Mouse (Mus musculus): ENCODE results near the gene Fgfr2. TPM values are rescaled to one million over a fixed set of nuclear protein-coding genes. Genes with fewer than 3 reads are reported as not detected.

Gene Fgfr2
- polyA plus RNA-seq, 1 experiment from 2014 or later = 86.9 TPM

- DNase-seq (ENCODE audit: low spot score) (peak; percentile 78), ATAC-seq (ENCODE audit: insufficient read depth, low FRiP score, low TSS enrichment) (peak; percentile 53)
- no peak overlapping the region for H3K4me3 ChIP-seq (ENCODE audit: low read depth, low read length)
- H3K4me2 ChIP-seq (ENCODE audit: low read depth) = no peak overlapping the region
- peaks cover 15% of the 10 kb centered on the region for H3K36me3 ChIP-seq (ENCODE audit: control insufficient read depth, insufficient read depth, low read length)
- H3K27me3 ChIP-seq (ENCODE audit: control insufficient read depth, insufficient read depth, low read length) = no peaks in the 10 kb centered on the region
- H3K27ac ChIP-seq (ENCODE audit: low read depth, low read length) = 0 out of 2 replicates have a peak overlapping the region, but pooled peaks have one; percentile 8
- no peaks in the 10 kb centered on the region for H3K4me1 ChIP-seq (ENCODE audit: control insufficient read depth, insufficient read depth, low read length)
- H3K9me3 ChIP-seq (ENCODE audit: control insufficient read depth, low read length) = no peaks in the 10 kb centered on the region; the same call in 1 of the 2 replicates
- H3K9ac ChIP-seq (ENCODE audit: low read length) = no peak overlapping the region
- 43% methylated on average over 17 of the region's 17 CpGs for WGBS
These were observed 2360.9 kb downstream of the Fgfr2 start for GRCm38 (mm10) chr7:130762071-130762897.

GRCm38 (mm10) chr7:130757326-130757865, 2365.8 kb downstream of the Fgfr2 start:
- no peak overlapping the region for H3K9ac ChIP-seq (ENCODE audit: low read length)
- no peaks in the 10 kb centered on the region for H3K4me1 ChIP-seq (ENCODE audit: control insufficient read depth, insufficient read depth, low read length)
- DNase-seq (ENCODE audit: low spot score) = no peak
- H3K27ac ChIP-seq (ENCODE audit: low read depth, low read length) = no peak overlapping the region
- no peak overlapping the region for H3K4me3 ChIP-seq (ENCODE audit: low read depth, low read length)
- H3K4me2 ChIP-seq (ENCODE audit: low read depth) = no peak overlapping the region
- no peaks in the 10 kb centered on the region for H3K27me3 ChIP-seq (ENCODE audit: control insufficient read depth, insufficient read depth, low read length)
- no peaks in the 10 kb centered on the region for H3K9me3 ChIP-seq (ENCODE audit: control insufficient read depth, low read length)
- ATAC-seq (ENCODE audit: insufficient read depth, low FRiP score, low TSS enrichment) = no peak
- 87% methylated on average over 11 of the region's 11 CpGs for WGBS
- peaks cover 8% of the 10 kb centered on the region; the same call in 1 of the 2 replicates for H3K36me3 ChIP-seq (ENCODE audit: control insufficient read depth, insufficient read depth, low read length)

GRCm38 (mm10) chr7:130756343-130756835, 2366.8 kb downstream of the Fgfr2 start:
- ATAC-seq (ENCODE audit: insufficient read depth, low FRiP score, low TSS enrichment) (no peak), DNase-seq (ENCODE audit: low spot score) (no peak)
- Histone ChIP-seq H3K9ac (ENCODE audit: low read length) (no peak overlapping the region), H3K4me3 (ENCODE audit: low read depth, low read length) (no peak overlapping the region), H3K36me3 (ENCODE audit: control insufficient read depth, insufficient read depth, low read length) (peaks cover 8% of the 10 kb centered on the region), H3K4me2 (ENCODE audit: low read depth) (no peak overlapping the region), H3K4me1 (ENCODE audit: control insufficient read depth, insufficient read depth, low read length) (no peaks in the 10 kb centered on the region), H3K9me3 (ENCODE audit: control insufficient read depth, low read length) (no peaks in the 10 kb centered on the region), H3K27ac (ENCODE audit: low read depth, low read length) (no peak overlapping the region), H3K27me3 (ENCODE audit: control insufficient read depth, insufficient read depth, low read length) (no peaks in the 10 kb centered on the region)
- WGBS = 86% methylated on average over 7 of the region's 7 CpGs

GRCm38 (mm10) chr7:130754790-130755189, 2368.4 kb downstream of the Fgfr2 start:
- no peaks in the 10 kb centered on the region for H3K9me3 ChIP-seq (ENCODE audit: control insufficient read depth, low read length)
- H3K4me3 ChIP-seq (ENCODE audit: low read depth, low read length) = no peak overlapping the region
- H3K4me1 ChIP-seq (ENCODE audit: control insufficient read depth, insufficient read depth, low read length) = peaks cover 10% of the 10 kb centered on the region
- no peak overlapping the region for H3K9ac ChIP-seq (ENCODE audit: low read length)
- no peak for ATAC-seq (ENCODE audit: insufficient read depth, low FRiP score, low TSS enrichment)
- peaks cover 6% of the 10 kb centered on the region for H3K36me3 ChIP-seq (ENCODE audit: control insufficient read depth, insufficient read depth, low read length)
- 95% methylated on average over 2 of the region's 2 CpGs for WGBS
- H3K27ac ChIP-seq (ENCODE audit: low read depth, low read length) = peak overlapping the region; percentile 3; the same call in 1 of the 2 replicates
- peak; percentile 50 for DNase-seq (ENCODE audit: low spot score)
- H3K27me3 ChIP-seq (ENCODE audit: control insufficient read depth, insufficient read depth, low read length) = no peaks in the 10 kb centered on the region
- no peak overlapping the region for H3K4me2 ChIP-seq (ENCODE audit: low read depth)

- H3K27ac ChIP-seq (ENCODE audit: low read depth, low read length) = peak overlapping the region; percentile 94
- ATAC-seq (ENCODE audit: insufficient read depth, low FRiP score, low TSS enrichment) = no peak
- no peaks in the 10 kb centered on the region for H3K9me3 ChIP-seq (ENCODE audit: control insufficient read depth, low read length)
- H3K9ac ChIP-seq (ENCODE audit: low read length) = no peak overlapping the region
- H3K36me3 ChIP-seq (ENCODE audit: control insufficient read depth, insufficient read depth, low read length) = peaks cover 2% of the 10 kb centered on the region; the same call in 1 of the 2 replicates
- peak; percentile 21 for DNase-seq (ENCODE audit: low spot score)
- H3K4me3 ChIP-seq (ENCODE audit: low read depth, low read length) = no peak overlapping the region
- 54% methylated on average over 9 of the region's 9 CpGs for WGBS
- peaks cover 17% of the 10 kb centered on the region for H3K4me1 ChIP-seq (ENCODE audit: control insufficient read depth, insufficient read depth, low read length)
- no peak overlapping the region for H3K4me2 ChIP-seq (ENCODE audit: low read depth)
- no peaks in the 10 kb centered on the region for H3K27me3 ChIP-seq (ENCODE audit: control insufficient read depth, insufficient read depth, low read length)
These were observed 2371.5 kb downstream of the Fgfr2 start for GRCm38 (mm10) chr7:130751678-130752077.

- no peaks in the 10 kb centered on the region for H3K27me3 ChIP-seq (ENCODE audit: control insufficient read depth, insufficient read depth, low read length)
- peak overlapping the region; percentile 29 for H3K9ac ChIP-seq (ENCODE audit: low read length)
- H3K9me3 ChIP-seq (ENCODE audit: control insufficient read depth, low read length) = no peaks in the 10 kb centered on the region
- peaks cover 3% of the 10 kb centered on the region for H3K36me3 ChIP-seq (ENCODE audit: control insufficient read depth, insufficient read depth, low read length)
- peak overlapping the region; percentile 94 for H3K27ac ChIP-seq (ENCODE audit: low read depth, low read length)
- no peak overlapping the region for H3K4me3 ChIP-seq (ENCODE audit: low read depth, low read length)
- DNase-seq (ENCODE audit: low spot score) (peak; percentile 86), ATAC-seq (ENCODE audit: insufficient read depth, low FRiP score, low TSS enrichment) (peak; percentile 86)
- H3K4me2 ChIP-seq (ENCODE audit: low read depth) = no peak overlapping the region
- 37% methylated on average over 17 of the region's 17 CpGs for WGBS
- peaks cover 17% of the 10 kb centered on the region for H3K4me1 ChIP-seq (ENCODE audit: control insufficient read depth, insufficient read depth, low read length)
These were observed 2372.2 kb downstream of the Fgfr2 start for GRCm38 (mm10) chr7:130750752-130751490.

- 92% methylated on average over 4 of the region's 4 CpGs for WGBS
- ATAC-seq (ENCODE audit: insufficient read depth, low FRiP score, low TSS enrichment) (no peak), DNase-seq (ENCODE audit: low spot score) (no peak)
- H3K4me3 ChIP-seq (ENCODE audit: low read depth, low read length) = no peak overlapping the region
- H3K4me2 ChIP-seq (ENCODE audit: low read depth) = no peak overlapping the region
- peaks cover 8% of the 10 kb centered on the region for H3K36me3 ChIP-seq (ENCODE audit: control insufficient read depth, insufficient read depth, low read length)
- peak overlapping the region; percentile 34; the same call in 1 of the 2 replicates for H3K27ac ChIP-seq (ENCODE audit: low read depth, low read length)
- H3K9me3 ChIP-seq (ENCODE audit: control insufficient read depth, low read length) = no peaks in the 10 kb centered on the region
- H3K9ac ChIP-seq (ENCODE audit: low read length) = no peak overlapping the region
- H3K4me1 ChIP-seq (ENCODE audit: control insufficient read depth, insufficient read depth, low read length) = peaks cover 17% of the 10 kb centered on the region
- H3K27me3 ChIP-seq (ENCODE audit: control insufficient read depth, insufficient read depth, low read length) = no peaks in the 10 kb centered on the region
These were observed 2374.0 kb downstream of the Fgfr2 start for GRCm38 (mm10) chr7:130749165-130749564.

GRCm38 (mm10) chr7:130743239-130744025, 2379.7 kb downstream of the Fgfr2 start:
- Histone ChIP-seq H3K9ac (ENCODE audit: low read length) (no peak overlapping the region), H3K9me3 (ENCODE audit: control insufficient read depth, low read length) (no peaks in the 10 kb centered on the region), H3K27ac (ENCODE audit: low read depth, low read length) (no peak overlapping the region), H3K4me2 (ENCODE audit: low read depth) (no peak overlapping the region), H3K27me3 (ENCODE audit: control insufficient read depth, insufficient read depth, low read length) (no peaks in the 10 kb centered on the region), H3K4me3 (ENCODE audit: low read depth, low read length) (no peak overlapping the region), H3K36me3 (ENCODE audit: control insufficient read depth, insufficient read depth, low read length) (peaks cover 10% of the 10 kb centered on the region), H3K4me1 (ENCODE audit: control insufficient read depth, insufficient read depth, low read length) (no peaks in the 10 kb centered on the region)
- ATAC-seq (ENCODE audit: insufficient read depth, low FRiP score, low TSS enrichment) (no peak), DNase-seq (ENCODE audit: low spot score) (no peak)
- WGBS = 87% methylated on average over 9 of the region's 9 CpGs
